Mouse (Mus musculus): ENCODE measurements at regions not wholly inside any gene's neighbourhood (a gene's known extent, or its start where the extent isn't known, plus 50 kb on each side); places are given as distances from the start of the nearest gene placed in this dataset.

DNA sequence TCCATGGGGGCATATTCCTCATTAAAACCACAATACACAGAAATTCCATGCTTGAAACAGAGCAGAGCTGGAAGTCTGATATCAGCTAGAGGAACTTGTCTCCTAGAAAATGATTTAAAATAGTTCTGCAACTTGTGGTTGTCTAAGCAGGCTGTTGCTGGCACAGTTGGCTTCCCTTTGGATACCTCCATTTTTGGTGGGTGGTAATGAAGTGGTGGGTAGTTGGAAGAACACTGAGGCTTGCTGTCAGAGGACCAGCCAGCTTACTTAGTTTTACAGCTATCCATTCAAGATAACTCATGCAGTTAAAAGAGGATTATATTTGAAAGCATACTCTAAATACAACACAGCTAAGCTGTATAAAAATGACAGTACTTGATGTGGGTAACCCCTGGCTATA is 385.6 kb downstream of the Prdm13 start:
- TF ChIP-seq POLR2A (IDR thresholded peaks at IDR 0.05; ENCODE audit: insufficient read depth, low read depth, low read length) (no peak), CTCF (IDR thresholded peaks at IDR 0.05) (no peak), EP300 (IDR thresholded peaks at IDR 0.05; ENCODE audit: insufficient read depth, low read depth, low read length) (no peak)
